Mouse (Mus musculus) adrenal gland, postnatal 25 days (tissue): ENCODE measurements at regions not wholly inside any gene's neighbourhood (a gene's known extent, or its start where the extent isn't known, plus 50 kb on each side); places are given as distances from the start of the nearest gene placed in this dataset.
"Not testable (repeated sequence)": the region's sequence is repeated elsewhere in the genome, so short reads cannot be mapped to it uniquely, and the experiment has no call there.

Experiments used
- DNase-seq: peaks from one replicate; pipeline ENCODE4 v3.0.0; 2021; ENCODE audit warnings: mixed read lengths

- no peak for DNase-seq
Observed at GRCm38 (mm10) chr3:60804711-60805293, 197.8 kb upstream of the P2ry1 start.

GRCm38 (mm10) chr3:60811924-60812323 lies 190.7 kb upstream of the P2ry1 start:
- no peak for DNase-seq

- no peak for DNase-seq
Observed at GRCm38 (mm10) chr3:60813485-60813884, 189.1 kb upstream of the P2ry1 start.

- DNase-seq, result no peak
Observed at GRCm38 (mm10) chr3:60819684-60820281, 182.8 kb upstream of the P2ry1 start.

- no peak for DNase-seq
Observed at GRCm38 (mm10) chr3:60821463-60821862, 181.1 kb upstream of the P2ry1 start.

- no peak for DNase-seq
Observed at GRCm38 (mm10) chr3:60826759-60827158, 175.8 kb upstream of the P2ry1 start.

GRCm38 (mm10) chr3:60832385-60832784 lies 170.2 kb upstream of the P2ry1 start:
- DNase-seq, result no peak

- no peak for DNase-seq
Observed at GRCm38 (mm10) chr3:60841895-60842294, 160.7 kb upstream of the P2ry1 start.

GRCm38 (mm10) chr3:60845293-60845692 lies 157.3 kb upstream of the P2ry1 start:
- no peak for DNase-seq

- DNase-seq, result no peak
Observed at GRCm38 (mm10) chr3:60848437-60848836, 154.2 kb upstream of the P2ry1 start.

GRCm38 (mm10) chr3:60853773-60854172 lies 148.8 kb upstream of the P2ry1 start:
- no peak for DNase-seq

GRCm38 (mm10) chr3:60855734-60856133 lies 146.9 kb upstream of the P2ry1 start:
- no peak for DNase-seq

GRCm38 (mm10) chr3:60858474-60859118 lies 144.0 kb upstream of the P2ry1 start:
- DNase-seq, result no peak

- DNase-seq, result no peak
Observed at GRCm38 (mm10) chr3:60859119-60859515, 143.5 kb upstream of the P2ry1 start.

GRCm38 (mm10) chr3:60876858-60877257 lies 125.7 kb upstream of the P2ry1 start:
- not testable (repeated sequence) for DNase-seq

- DNase-seq, result no peak
Observed at GRCm38 (mm10) chr3:60878880-60879279, 123.7 kb upstream of the P2ry1 start.

GRCm38 (mm10) chr3:60884027-60884426 lies 118.6 kb upstream of the P2ry1 start:
- no peak for DNase-seq

GRCm38 (mm10) chr3:60889191-60889861 lies 113.3 kb upstream of the P2ry1 start:
- no peak for DNase-seq

GRCm38 (mm10) chr3:60897628-60898269 lies 104.8 kb upstream of the P2ry1 start:
- no peak for DNase-seq

GRCm38 (mm10) chr3:60898720-60899119 lies 103.9 kb upstream of the P2ry1 start:
- DNase-seq, result no peak

- DNase-seq, result no peak
Observed at GRCm38 (mm10) chr3:60901571-60901970, 101.0 kb upstream of the P2ry1 start.

GRCm38 (mm10) chr3:60916411-60916810 lies 86.2 kb upstream of the P2ry1 start:
- no peak for DNase-seq

GRCm38 (mm10) chr3:60917271-60917670 lies 85.3 kb upstream of the P2ry1 start:
- no peak for DNase-seq
